Mouse (Mus musculus): Measurements from ENCODE around the gene Tecpr2.

The Tecpr2 gene

DNA sequence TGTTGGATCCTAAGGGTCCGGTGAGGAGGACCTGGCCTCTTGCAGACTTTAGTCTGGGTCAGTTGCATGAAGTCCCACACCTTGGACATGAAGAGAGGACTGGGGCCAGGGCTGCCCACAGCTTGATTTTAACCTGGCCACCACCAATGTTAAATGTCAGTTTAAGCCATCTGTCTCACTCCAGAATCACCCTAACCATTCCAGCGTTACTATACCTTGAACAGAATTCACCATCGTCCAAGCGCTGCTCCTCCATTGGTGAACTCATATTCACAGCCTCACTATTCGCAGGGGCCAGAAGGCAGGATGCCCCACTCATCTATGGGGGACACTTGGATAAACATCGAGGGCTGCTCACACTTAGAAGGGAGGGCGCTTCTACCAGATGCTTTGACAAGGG is 111.9 kb downstream of the Tecpr2 start:
- in situ Hi-C loops (cut with MboI, MseI), result loop anchor here (10.0 kb wide), 1 partner anchor 954 kb away; no protein-coding TSS in a partner anchor

- in situ Hi-C loops (cut with MboI, MseI), result loop anchor here (10.0 kb wide), 1 partner anchor 951 kb away; no protein-coding TSS in a partner anchor
Measured at GRCm38 (mm10) chr12:111004142-111004541, 115.1 kb downstream of the Tecpr2 start.

DNA sequence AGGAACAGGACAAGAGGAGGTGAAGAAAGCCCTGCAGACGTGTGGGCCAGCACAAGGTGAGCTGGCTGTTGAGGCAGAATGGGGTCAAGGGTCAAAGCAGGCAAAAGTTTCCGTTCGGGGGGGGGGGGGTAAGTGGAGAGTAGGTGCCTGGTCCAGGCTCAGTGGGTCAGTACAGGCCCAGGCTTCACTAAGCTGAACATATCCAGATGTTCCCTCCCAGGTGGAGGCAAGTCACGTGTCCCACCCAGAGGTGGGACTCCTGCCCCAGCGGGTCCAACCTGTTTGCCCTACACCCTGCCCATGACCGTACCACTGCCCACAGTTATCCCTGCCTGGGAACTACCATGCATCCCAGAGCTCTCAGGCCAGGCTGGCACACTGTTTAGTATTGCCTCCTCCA is 116.7 kb downstream of the Tecpr2 start:
- in situ Hi-C loops (cut with MboI, MseI), result loop anchor here (10.0 kb wide), 1 partner anchor 949 kb away; no protein-coding TSS in a partner anchor

- in situ Hi-C loops (cut with MboI, MseI), result loop anchor here (10.0 kb wide), 1 partner anchor 948 kb away; no protein-coding TSS in a partner anchor
Measured at GRCm38 (mm10) chr12:111006339-111006738, 117.3 kb downstream of the Tecpr2 start.

DNA sequence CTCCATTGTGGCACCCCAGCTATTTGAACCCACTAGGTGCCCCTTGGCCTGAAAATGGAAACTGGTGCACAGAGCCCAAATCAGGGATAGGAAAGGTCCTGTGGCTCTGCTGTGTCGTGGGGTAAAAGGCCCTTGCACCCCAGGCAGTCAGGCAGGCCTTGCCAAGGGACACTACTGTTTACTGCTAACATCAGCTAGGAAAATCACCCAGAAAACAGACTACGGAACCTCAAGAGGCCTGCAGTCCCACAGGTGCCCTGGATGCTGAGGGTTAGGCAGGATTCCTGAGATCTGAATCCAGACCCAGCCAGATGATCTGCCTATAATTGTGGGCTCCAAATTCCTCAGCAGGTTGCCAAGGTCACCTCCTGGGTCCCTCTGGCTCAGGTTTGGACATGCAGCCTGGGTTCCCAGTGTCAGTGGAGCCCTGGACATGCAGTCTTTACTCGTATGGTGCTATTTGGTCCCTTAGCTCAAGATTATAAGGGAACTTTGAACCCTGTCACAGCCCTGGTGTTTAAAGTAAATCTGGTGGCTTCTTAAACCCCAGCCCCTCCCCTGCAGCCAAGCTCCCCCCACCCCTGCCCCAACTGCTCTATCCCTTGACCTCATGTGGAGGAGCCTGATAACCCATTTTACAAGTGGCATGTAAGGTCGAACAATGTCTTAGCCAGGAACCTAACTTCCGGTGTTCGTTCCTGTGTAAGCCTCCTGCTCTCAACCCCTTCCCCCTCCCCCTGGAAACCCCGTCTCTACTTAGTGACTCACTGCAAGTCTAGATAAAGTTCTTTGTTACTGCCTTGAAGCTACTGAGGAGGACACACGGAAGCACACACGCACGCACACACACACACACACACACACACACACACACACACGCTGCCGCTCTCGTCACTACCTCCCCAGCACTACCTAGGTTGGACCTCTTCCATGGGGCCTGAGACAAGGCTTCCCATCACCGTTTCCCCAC is 118.4 kb downstream of the Tecpr2 start:
- in situ Hi-C loops (cut with MboI, MseI), result loop anchor here (10.0 kb wide), 1 partner anchor 947 kb away; no protein-coding TSS in a partner anchor

- in situ Hi-C loops (cut with MboI, MseI), result loop anchor here (10.0 kb wide), 1 partner anchor 946 kb away; no protein-coding TSS in a partner anchor
Measured at GRCm38 (mm10) chr12:111008500-111009490, 119.7 kb downstream of the Tecpr2 start.

DNA sequence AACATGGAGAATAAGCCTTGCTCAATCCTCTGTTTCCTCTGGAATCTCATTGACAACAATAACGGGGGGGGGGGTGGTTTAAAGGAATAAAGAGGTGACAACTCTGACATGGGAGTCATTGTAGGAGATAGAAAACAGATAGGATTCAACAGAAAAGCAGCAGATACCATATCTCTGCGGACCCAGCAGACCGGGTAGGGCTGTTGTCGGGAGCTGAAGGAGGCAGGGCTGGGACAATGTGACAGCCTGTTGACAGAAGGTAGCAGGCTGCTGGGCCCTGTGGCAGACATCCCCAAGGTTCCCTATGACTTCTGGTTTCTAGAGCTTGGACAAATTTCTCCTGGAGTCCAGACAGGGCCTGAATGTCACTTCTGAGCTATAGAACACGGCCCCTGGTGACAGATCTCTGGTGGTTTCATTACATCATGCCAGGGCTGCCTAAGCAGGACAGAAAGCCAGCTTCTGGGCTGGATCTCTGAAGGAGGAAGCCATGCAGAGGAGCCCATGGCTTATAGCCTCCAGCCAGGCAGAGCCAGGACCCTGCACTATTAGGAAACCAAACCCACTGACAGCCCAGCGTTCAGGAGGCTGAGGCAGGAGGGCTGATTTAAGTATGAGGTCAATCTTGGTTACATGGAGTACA is 120.7 kb downstream of the Tecpr2 start:
- in situ Hi-C loops (cut with MboI, MseI), result loop anchor here (10.0 kb wide), 1 partner anchor 945 kb away; no protein-coding TSS in a partner anchor

DNA sequence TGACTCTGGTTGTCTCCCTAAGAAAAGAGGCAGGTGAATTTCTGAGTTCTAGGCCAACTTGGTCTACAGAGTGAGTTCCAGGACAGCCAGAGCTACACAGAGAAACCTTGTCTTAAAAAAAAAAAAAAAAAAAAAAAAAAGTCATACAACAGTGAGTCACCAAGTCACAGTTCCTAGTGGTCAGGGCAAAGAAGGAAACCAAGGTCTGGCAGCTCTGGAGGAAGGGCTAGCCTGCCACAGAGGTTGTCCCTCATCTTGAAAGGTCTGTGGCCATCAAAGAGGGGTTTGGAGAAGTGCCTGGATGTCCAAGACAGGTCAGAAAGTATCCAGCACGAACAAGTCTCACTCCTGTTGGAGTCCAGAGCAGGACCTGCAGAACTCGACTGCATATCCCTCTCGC is 127.7 kb downstream of the Tecpr2 start:
- in situ Hi-C loops (cut with MboI, MseI), result no loop called here

- in situ Hi-C loops (cut with MboI, MseI), result no loop called here
Measured at GRCm38 (mm10) chr12:111018068-111018467, 129.0 kb downstream of the Tecpr2 start.

DNA sequence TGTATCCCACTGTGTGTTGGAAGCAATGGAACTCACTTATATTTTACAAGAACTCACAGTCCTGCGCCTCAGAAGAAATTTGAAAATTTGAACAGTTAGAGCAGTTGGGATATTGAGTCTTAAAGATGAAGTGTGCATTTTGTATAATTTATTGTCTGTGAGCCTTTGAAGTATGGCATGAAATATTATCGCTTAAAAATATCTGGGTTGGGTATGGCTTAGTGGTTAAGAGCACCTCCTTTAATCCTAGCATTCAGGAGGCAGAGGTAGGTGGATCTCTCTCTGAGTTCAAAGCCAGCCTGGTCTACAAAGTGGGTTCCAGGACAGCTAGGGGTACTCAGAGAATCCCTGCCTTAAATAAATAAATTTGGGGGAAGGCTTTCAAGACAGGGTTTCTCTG is 130.0 kb downstream of the Tecpr2 start:
- in situ Hi-C loops (cut with MboI, MseI), result no loop called here

DNA sequence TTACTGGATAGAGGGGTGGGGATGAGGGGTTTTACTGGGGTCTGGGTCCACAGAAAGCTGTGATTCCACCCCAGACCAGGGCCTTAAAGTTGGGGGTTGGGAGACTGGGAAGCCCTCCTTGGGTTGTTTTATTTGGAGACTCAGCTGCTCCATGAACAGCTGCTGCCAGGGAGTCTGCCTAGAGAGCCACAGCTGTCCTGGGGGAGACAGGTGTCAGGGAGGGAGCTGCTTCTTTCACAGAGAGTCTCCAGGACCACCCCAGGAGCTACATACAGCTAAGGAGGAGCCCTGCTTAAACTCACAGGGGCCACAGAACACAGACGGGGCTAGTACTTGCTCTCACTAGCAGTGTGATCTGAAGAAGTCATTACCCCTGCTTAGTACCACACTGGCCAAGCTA is 132.1 kb downstream of the Tecpr2 start:
- in situ Hi-C loops (cut with MboI, MseI), result no loop called here

DNA sequence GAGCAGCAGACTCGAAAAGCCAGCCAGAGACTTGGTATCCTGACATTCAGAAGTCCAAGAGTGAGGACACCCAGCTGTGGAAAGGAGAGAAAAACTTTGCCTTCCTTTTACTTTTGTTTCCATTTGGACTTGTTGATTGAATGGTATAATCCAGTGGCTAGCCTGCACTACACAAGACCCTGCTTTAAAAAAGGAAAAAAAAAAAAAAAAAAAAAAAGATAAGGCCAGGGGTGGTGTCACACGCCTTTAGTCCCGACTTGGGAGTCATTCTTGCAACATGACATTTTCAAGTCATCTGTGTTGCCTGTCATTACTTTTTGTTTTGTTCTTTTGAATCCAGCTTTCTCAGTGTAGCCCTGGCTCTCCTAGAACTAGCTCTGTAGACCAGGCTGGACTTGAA is 132.5 kb downstream of the Tecpr2 start:
- in situ Hi-C loops (cut with MboI, MseI), result no loop called here

Data from regulatory T cell (primary cell).